Mouse (Mus musculus) liver, embryonic 16.5 days (tissue): ENCODE results near the gene Susd4. TPM values are rescaled to one million over a fixed set of nuclear protein-coding genes. Genes with fewer than 3 reads are reported as not detected.

ENCODE experiments used
- ATAC-seq: fragments of 200-750 bp; cut with Nextera tagmentation; 2 replicates; pipeline ENCODE4 v1.8.0; 2017; ENCODE audit warnings: low read depth, mild to moderate bottlenecking, moderate number of reproducible peaks, moderate library complexity
- H3K27ac ChIP-seq: fragments of 300-500 bp; sonication (generic); 2 replicates; pipeline ENCODE4 v1.5.1; 2014; ENCODE audit warnings: mild to moderate bottlenecking, low read length
- H3K27me3 ChIP-seq: fragments of 300-500 bp; sonication (generic); 2 replicates; pipeline ENCODE4 v1.6.1; 2014; ENCODE audit warnings: low read depth, low read length, mixed read lengths; ENCODE audit not compliant: control insufficient read depth, insufficient read depth
- H3K36me3 ChIP-seq: fragments of 300-500 bp; sonication (generic); 2 replicates; pipeline ENCODE4 v1.6.1; 2014; ENCODE audit warnings: mild to moderate bottlenecking; ENCODE audit not compliant: control insufficient read depth, insufficient read depth
- H3K4me1 ChIP-seq: fragments of 300-500 bp; sonication (generic); 2 replicates; pipeline ENCODE4 v1.6.1; 2014; ENCODE audit warnings: low read depth, low read length, mixed read lengths; ENCODE audit not compliant: control insufficient read depth
- H3K4me2 ChIP-seq: fragments of 300-500 bp; sonication (generic); 2 replicates; pipeline ENCODE4 v1.6.1; 2014; ENCODE audit warnings: low read depth, low read length, mixed read lengths
- H3K4me3 ChIP-seq: fragments of 300-500 bp; sonication (generic); 2 replicates; pipeline ENCODE4 v1.5.1; 2014; ENCODE audit warnings: low read depth, mild to moderate bottlenecking, low read length
- H3K9ac ChIP-seq: fragments of 300-500 bp; sonication (generic); 2 replicates; pipeline ENCODE4 v1.6.1; 2014; ENCODE audit warnings: low read depth, low read length
- H3K9me3 ChIP-seq: fragments of 300-500 bp; sonication (generic); replicated peaks from 2 replicates; pipeline ENCODE4 v1.6.1; 2016; ENCODE audit warnings: low read length; ENCODE audit not compliant: control insufficient read depth
- WGBS: fragments of 180-500 bp; shearing (Covaris S2); extraction: QIAGEN DNeasy Blood & Tissue Kit; methylation state at CpG from one replicate; pipeline ENCODE4 v1.1.7; 2014; ENCODE audit not compliant: insufficient replicate concordance; 5-methylcytosine and 5-hydroxymethylcytosine counted together
- polyA plus RNA-seq: library from polyadenylated mRNA; unstranded; fragments of >200 nt; fragmentation: Nextera tagmentation; extraction: Ambion mirVana; gene quantifications from 2 replicates; pipeline ENCODE4 v1.2.1, GENCODE M21; 2015

Susd4 gene
- polyA plus RNA-seq, 1 experiment from 2014 or later = 0.73 TPM

GRCm38 (mm10) chr1:182909596-182909995, 145.9 kb downstream of the Susd4 start:
- Histone ChIP-seq H3K27me3 (no peaks in the 10 kb centered on the region), H3K9ac (no peak overlapping the region), H3K36me3 (no peaks in the 10 kb centered on the region), H3K27ac (no peak overlapping the region), H3K9me3 (no peaks in the 10 kb centered on the region), H3K4me2 (no peak overlapping the region), H3K4me3 (no peak overlapping the region), H3K4me1 (no peaks in the 10 kb centered on the region)
- no peak for ATAC-seq
- WGBS = 48% methylated on average over 5 of the region's 5 CpGs

- 48% methylated on average over 2 of the region's 2 CpGs for WGBS
These were observed 148.9 kb downstream of the Susd4 start for GRCm38 (mm10) chr1:182912591-182912990.

GRCm38 (mm10) chr1:182914121-182914908, 150.7 kb downstream of the Susd4 start:
- peak; percentile 86 for ATAC-seq
- Histone ChIP-seq H3K4me2 (no peak overlapping the region), H3K36me3 (no peaks in the 10 kb centered on the region), H3K4me1 (no peaks in the 10 kb centered on the region; the same call in none of the 2 replicates), H3K27me3 (no peaks in the 10 kb centered on the region), H3K9me3 (no peaks in the 10 kb centered on the region), H3K4me3 (no peak overlapping the region), H3K9ac (no peak overlapping the region), H3K27ac (no peak overlapping the region)
- WGBS = 52% methylated on average over 4 of the region's 4 CpGs

More at GRCm38 (mm10) chr1:182912591-182912990, 148.9 kb downstream of the Susd4 start:
- Histone ChIP-seq H3K9ac (no peak overlapping the region), H3K27me3 (no peaks in the 10 kb centered on the region), H3K4me1 (no peaks in the 10 kb centered on the region; the same call in none of the 2 replicates), H3K4me3 (no peak overlapping the region), H3K4me2 (no peak overlapping the region), H3K9me3 (no peaks in the 10 kb centered on the region), H3K27ac (no peak overlapping the region), H3K36me3 (no peaks in the 10 kb centered on the region)
- ATAC-seq = no peak

DNA sequence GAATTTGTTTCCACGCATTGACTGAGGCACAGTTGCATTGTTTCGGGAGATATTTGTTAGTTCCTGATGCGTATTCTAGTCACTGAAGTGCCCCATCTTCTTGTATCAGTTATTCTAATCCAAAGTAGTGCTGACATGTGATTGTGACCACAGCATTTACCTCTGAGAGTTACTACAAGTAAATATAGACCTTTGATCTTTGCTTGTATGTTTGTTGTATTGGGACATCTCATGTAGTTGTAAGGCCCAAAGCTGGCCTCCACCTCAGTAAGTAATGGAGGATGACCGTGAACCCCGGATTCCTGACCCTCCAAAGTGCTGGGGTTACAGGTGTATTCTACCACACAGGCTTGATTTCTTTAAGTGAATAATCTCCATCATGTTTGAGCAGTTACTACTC, 152.5 kb downstream of the Susd4 start:
- H3K4me3 ChIP-seq = no peak overlapping the region
- H3K4me1 ChIP-seq = no peaks in the 10 kb centered on the region; the same call in none of the 2 replicates
- 64% methylated on average over 5 of the region's 5 CpGs for WGBS
- H3K27ac ChIP-seq = no peak overlapping the region
- H3K9me3 ChIP-seq = no peaks in the 10 kb centered on the region
- no peak for ATAC-seq
- no peaks in the 10 kb centered on the region for H3K36me3 ChIP-seq
- no peaks in the 10 kb centered on the region for H3K27me3 ChIP-seq
- H3K9ac ChIP-seq = no peak overlapping the region
- no peak overlapping the region for H3K4me2 ChIP-seq

GRCm38 (mm10) chr1:182918718-182919346, 155.2 kb downstream of the Susd4 start:
- Histone ChIP-seq H3K9ac (no peak overlapping the region), H3K27me3 (no peaks in the 10 kb centered on the region), H3K9me3 (no peaks in the 10 kb centered on the region), H3K27ac (no peak overlapping the region), H3K36me3 (no peaks in the 10 kb centered on the region), H3K4me3 (no peak overlapping the region), H3K4me2 (no peak overlapping the region), H3K4me1 (no peaks in the 10 kb centered on the region; the same call in none of the 2 replicates)
- WGBS = 52% methylated on average over 8 of the region's 8 CpGs
- no peak for ATAC-seq

- H3K4me1 ChIP-seq = no peaks in the 10 kb centered on the region
- H3K9me3 ChIP-seq = no peaks in the 10 kb centered on the region
- no peaks in the 10 kb centered on the region for H3K27me3 ChIP-seq
- 28% methylated on average over 4 of the region's 4 CpGs for WGBS
- no peaks in the 10 kb centered on the region for H3K36me3 ChIP-seq
- H3K4me2 ChIP-seq = no peak overlapping the region
- no peak overlapping the region for H3K27ac ChIP-seq
- H3K9ac ChIP-seq = no peak overlapping the region
- ATAC-seq = no peak
- H3K4me3 ChIP-seq = no peak overlapping the region
These were observed 159.2 kb downstream of the Susd4 start for GRCm38 (mm10) chr1:182922824-182923223.

- 73% methylated on average over 6 of the region's 6 CpGs for WGBS
These were observed 162.8 kb downstream of the Susd4 start for GRCm38 (mm10) chr1:182926465-182926864.

DNA sequence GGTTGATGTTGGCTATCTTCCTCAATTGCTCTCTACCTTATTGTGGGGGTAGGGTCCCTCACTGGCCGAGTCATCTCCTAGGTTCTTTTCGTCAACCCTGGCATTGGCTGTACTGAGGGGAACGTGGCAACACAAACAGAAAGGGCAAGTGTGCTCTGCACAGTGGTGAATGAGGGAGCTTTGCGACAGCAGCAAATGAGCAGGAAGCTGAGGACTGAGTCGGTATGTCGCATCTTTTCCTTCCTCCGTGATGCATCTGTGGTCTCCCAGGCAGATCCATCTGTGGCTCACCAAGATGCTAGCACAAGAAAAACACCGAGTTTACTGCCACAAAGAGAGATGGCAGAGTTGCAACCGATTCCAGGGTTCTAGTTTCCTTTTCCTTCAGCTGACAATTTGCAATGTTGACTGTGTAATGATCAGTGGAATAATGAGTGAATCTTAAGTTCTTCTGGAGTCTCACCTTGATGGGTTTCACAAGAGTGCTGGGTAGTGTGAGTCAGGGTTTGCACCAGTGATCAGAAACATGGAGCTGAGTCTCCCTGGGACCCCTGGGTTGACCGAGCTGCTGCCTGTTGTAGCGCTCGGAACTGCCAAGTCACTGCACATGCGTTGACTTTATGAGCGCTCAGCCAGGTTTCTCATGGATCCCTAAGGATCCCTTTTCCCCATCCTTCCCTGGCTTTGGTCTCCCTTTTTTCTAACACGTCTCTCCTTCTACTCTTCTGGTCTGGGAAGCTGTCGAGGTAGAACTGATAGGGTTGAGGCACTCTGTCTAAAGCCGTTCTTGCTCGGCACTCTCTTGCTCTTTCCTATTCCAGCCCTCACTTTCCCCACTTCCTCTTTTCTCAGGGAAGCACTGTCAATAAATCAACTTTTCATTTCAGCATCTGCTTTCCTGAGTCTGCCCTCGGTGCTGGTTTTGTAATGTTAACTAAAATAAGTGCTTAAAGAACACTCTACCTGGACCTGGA, 164.5 kb downstream of the Susd4 start:
- Histone ChIP-seq H3K4me3 (0 out of 2 replicates have a peak overlapping the region, but pooled peaks have one; percentile 8), H3K27ac (no peak overlapping the region), H3K9me3 (no peaks in the 10 kb centered on the region), H3K9ac (no peak overlapping the region), H3K36me3 (no peaks in the 10 kb centered on the region), H3K27me3 (no peaks in the 10 kb centered on the region), H3K4me1 (no peaks in the 10 kb centered on the region), H3K4me2 (peak overlapping the region; percentile 43)
- ATAC-seq = no peak
- 19% methylated on average over 19 of the region's 19 CpGs for WGBS

More at GRCm38 (mm10) chr1:182926465-182926864, 162.8 kb downstream of the Susd4 start:
- no peak overlapping the region for H3K4me3 ChIP-seq
- H3K9me3 ChIP-seq = no peaks in the 10 kb centered on the region
- no peak for ATAC-seq
- no peaks in the 10 kb centered on the region for H3K27me3 ChIP-seq
- no peaks in the 10 kb centered on the region for H3K36me3 ChIP-seq
- H3K9ac ChIP-seq = no peak overlapping the region
- H3K4me1 ChIP-seq = no peaks in the 10 kb centered on the region
- H3K27ac ChIP-seq = no peak overlapping the region
- H3K4me2 ChIP-seq = no peak overlapping the region
